13 mouse cellular contexts compared by ENCODE assay signal in genomic region chr8:70220236-70220840, GRCm38 (mm10). TPM values are rescaled to one million over a fixed set of nuclear protein-coding genes. Genes with fewer than 3 reads are reported as not detected.
DNase-seq lines count a peak whose midpoint lies in the region; ATAC-seq and TF ChIP-seq lines count a peak whose summit lies in the region.
"Had no signal": no experiment of that assay in that cellular context is flagged by ENCODE, and none has a peak within 500 bp of the region (broad histone marks: within the 10 kb centered on the region; RNA-seq: fewer than 3 reads in every experiment).

No protein-coding gene starts in this region.

- no peaks in the 10 kb centered on the region for H3K4me1 ChIP-seq in heart, embryonic 11.5 days (ENCODE audit: control insufficient read depth, insufficient read depth, low read length)
- peaks cover 21% of the 10 kb centered on the region for H3K4me1 ChIP-seq in heart, postnatal 0 days (ENCODE audit: control insufficient read depth, insufficient read depth)
- H3K4me1 ChIP-seq in liver, embryonic 12.5 days, result peaks cover 15% of the 10 kb centered on the region
- H3K4me1 ChIP-seq: midbrain, embryonic 15.5 days had no signal

- no peak overlapping the region for H3K9ac ChIP-seq in heart, embryonic 11.5 days (ENCODE audit: low read depth, low read length)
- H3K9ac ChIP-seq in heart, postnatal 0 days (replicated peaks; ENCODE audit: low read depth, low read length), result peak overlapping the region; percentile 21; the same call in 1 of the 2 replicates
- H3K9ac ChIP-seq in liver, embryonic 12.5 days, result no peak overlapping the region
- H3K9ac ChIP-seq: lung, embryonic 14.5 days; midbrain, embryonic 15.5 days had no signal

- H3K4me3 ChIP-seq in heart, embryonic 11.5 days (ENCODE audit: low read depth, low read length), result no peak overlapping the region
- no peak overlapping the region for H3K4me3 ChIP-seq in heart, postnatal 0 days (ENCODE audit: low read depth, low read length)
- H3K4me3 ChIP-seq in liver, embryonic 12.5 days, result no peak overlapping the region
- H3K4me3 ChIP-seq: embryonic facial prominence, embryonic 10.5 days; midbrain, embryonic 15.5 days had no signal

- H3K27ac ChIP-seq in heart, embryonic 11.5 days (ENCODE audit: low read depth, low read length), result no peak overlapping the region
- H3K27ac ChIP-seq in heart, postnatal 0 days (ENCODE audit: low read depth), result peak overlapping the region; percentile 83
- H3K27ac ChIP-seq in liver, embryonic 12.5 days, result peak overlapping the region; percentile 28; the same call in 1 of the 2 replicates
- H3K27ac ChIP-seq: embryonic facial prominence, embryonic 10.5 days; midbrain, embryonic 15.5 days had no signal

- peaks cover 11% of the 10 kb centered on the region for H3K36me3 ChIP-seq in heart, embryonic 11.5 days (ENCODE audit: control insufficient read depth, insufficient read depth, low read length)
- peaks cover 31% of the 10 kb centered on the region for H3K36me3 ChIP-seq in heart, postnatal 0 days (replicated peaks; ENCODE audit: control insufficient read depth, insufficient read depth, low read length)
- peaks cover 41% of the 10 kb centered on the region for H3K36me3 ChIP-seq in liver, embryonic 12.5 days

- TF ChIP-seq CTCF in heart, postnatal 0 days (IDR thresholded peaks at IDR 0.05; ENCODE audit: low read depth), result no peak

- H3K4me2 ChIP-seq in heart, embryonic 11.5 days, result no peak overlapping the region
- no peak overlapping the region for H3K4me2 ChIP-seq in heart, postnatal 0 days (ENCODE audit: low read depth, low read length)
- no peak overlapping the region for H3K4me2 ChIP-seq in liver, embryonic 12.5 days
- H3K4me2 ChIP-seq: lung, embryonic 14.5 days; midbrain, embryonic 15.5 days had no signal

- DNase-seq in heart, adult 18-20 months, result peak; percentile 61 to 68
- DNase-seq in adrenal gland, postnatal 25 days, result peak; percentile 69
- peak; percentile 47 for DNase-seq in heart, postnatal 0 days (ENCODE audit: low spot score)
- no peak for DNase-seq in urinary bladder, postnatal 10 days (ENCODE audit: low spot score)
- DNase-seq in right cerebral cortex, postnatal 25 days, result no peak
- DNase-seq in spleen, postnatal 14 days (ENCODE audit: low spot score in 2 of 2), result no peak
- DNase-seq: lung, embryonic 14.5 days had no signal

- no peak for TF ChIP-seq EP300 in heart, postnatal 0 days (IDR thresholded peaks at IDR 0.05; ENCODE audit: low read depth)

- no peaks in the 10 kb centered on the region; the same call in none of the 2 replicates for H3K27me3 ChIP-seq in heart, embryonic 11.5 days (ENCODE audit: control insufficient read depth, insufficient read depth, low read length)
- H3K27me3 ChIP-seq in heart, postnatal 0 days (ENCODE audit: control insufficient read depth, insufficient read depth, low read length), result no peaks in the 10 kb centered on the region
- H3K27me3 ChIP-seq in liver, embryonic 12.5 days (replicated peaks), result no peaks in the 10 kb centered on the region
- H3K27me3 ChIP-seq: CH12.LX; midbrain, embryonic 15.5 days had no signal

- no peak; the same call in 1 of the 2 replicates for ATAC-seq in heart, embryonic 11.5 days (replicated peaks; ENCODE audit: insufficient number of reproducible peaks, low FRiP score, low TSS enrichment)
- ATAC-seq in heart, postnatal 0 days (ENCODE audit: insufficient read depth, low read depth), result peak; percentile 45
- ATAC-seq in liver, embryonic 12.5 days, result no peak
- ATAC-seq: forebrain, embryonic 14.5 days had no signal

- no peaks in the 10 kb centered on the region for H3K9me3 ChIP-seq in heart, embryonic 11.5 days (replicated peaks; ENCODE audit: control insufficient read depth, low read length)
- no peaks in the 10 kb centered on the region for H3K9me3 ChIP-seq in heart, postnatal 0 days (replicated peaks; ENCODE audit: control insufficient read depth, low read length)
- no peaks in the 10 kb centered on the region for H3K9me3 ChIP-seq in liver, embryonic 12.5 days (replicated peaks)
- H3K9me3 ChIP-seq: embryonic facial prominence, embryonic 10.5 days; midbrain, embryonic 15.5 days had no signal

- 69% methylated on average over 8 of the region's 8 CpGs for WGBS in heart, embryonic 11.5 days (ENCODE audit: insufficient replicate concordance)
- WGBS in heart, postnatal 0 days, result 54% methylated on average over 8 of the region's 8 CpGs
- whole genome bisulfite sequencing in liver, embryonic 12.5 days (ENCODE audit: insufficient replicate concordance), result 71% methylated on average over 8 of the region's 8 CpGs

RNA-seq across cellular contexts. Expression of gene Slc25a42, which starts 8.2 kb away (rescaled TPM):
- 10 to 100 TPM; 53.5 to 54.8 TPM for total RNA-seq in heart, adult 18-20 months (2021)
- polyA plus RNA-seq in heart, embryonic 11.5 days (2014; fragmentation: Nextera tagmentation; extraction: Ambion mirVana), result 4.8 and 5.2 TPM in 2 replicates
- total RNA-seq in adrenal gland, postnatal 25 days (2021), result 57.7 and 65.6 TPM in 2 replicates
- total RNA-seq in heart, postnatal 0 days (2014; rRNA removed; ENCODE audit: low replicate concordance), result 20.6 and 29.1 TPM in 2 replicates
- 16.5 and 19.1 TPM in 2 replicates for polyA plus RNA-seq in heart, postnatal 0 days (2015; fragmentation: Nextera tagmentation; extraction: Ambion mirVana)
- 6.6 and 8.5 TPM in 2 replicates for polyA plus RNA-seq in liver, embryonic 12.5 days (2016; fragmentation: Nextera tagmentation; extraction: Ambion mirVana)

RNA-seq across cellular contexts. Expression of gene Sugp2, which starts 13.7 kb away (rescaled TPM):
- 10 to 100 TPM; 37.3 to 39.1 TPM for total RNA-seq in heart, adult 18-20 months (2021)
- 23.0 and 26.2 TPM in 2 replicates for polyA plus RNA-seq in heart, embryonic 11.5 days (2014; fragmentation: Nextera tagmentation; extraction: Ambion mirVana)
- 45.2 and 50.7 TPM in 2 replicates for total RNA-seq in adrenal gland, postnatal 25 days (2021)
- total RNA-seq in heart, postnatal 0 days (2014; rRNA removed; ENCODE audit: low replicate concordance), result 32.0 and 48.7 TPM in 2 replicates
- 14.5 and 15.5 TPM in 2 replicates for polyA plus RNA-seq in heart, postnatal 0 days (2015; fragmentation: Nextera tagmentation; extraction: Ambion mirVana)
- polyA plus RNA-seq in liver, embryonic 12.5 days (2016; fragmentation: Nextera tagmentation; extraction: Ambion mirVana), result 24.4 and 24.7 TPM in 2 replicates

RNA-seq across cellular contexts. Expression of gene Armc6, which starts 13.9 kb away (rescaled TPM):
- 1 to 10 TPM; 6.8 to 7.8 TPM for total RNA-seq in heart, adult 18-20 months (2021)
- 17.6 and 17.8 TPM in 2 replicates for polyA plus RNA-seq in heart, embryonic 11.5 days (2014; fragmentation: Nextera tagmentation; extraction: Ambion mirVana)
- total RNA-seq in adrenal gland, postnatal 25 days (2021), result 11.3 and 20.8 TPM in 2 replicates
- total RNA-seq in heart, postnatal 0 days (2014; rRNA removed; ENCODE audit: low replicate concordance), result 20.1 and 26.5 TPM in 2 replicates
- polyA plus RNA-seq in heart, postnatal 0 days (2015; fragmentation: Nextera tagmentation; extraction: Ambion mirVana), result 11.9 and 13.1 TPM in 2 replicates
- 23.9 and 24.8 TPM in 2 replicates for polyA plus RNA-seq in liver, embryonic 12.5 days (2016; fragmentation: Nextera tagmentation; extraction: Ambion mirVana)

RNA-seq across cellular contexts. Expression of gene Tmem161a, which starts 48.2 kb away (rescaled TPM):
- 100 to 1,000 TPM in 1 of 2 experiments, 10 to 100 TPM in 1; 90.1 to 101 TPM for total RNA-seq in heart, adult 18-20 months (2021)
- polyA plus RNA-seq in heart, embryonic 11.5 days (2014; fragmentation: Nextera tagmentation; extraction: Ambion mirVana), result 64.9 and 67.7 TPM in 2 replicates
- 55.6 and 76.6 TPM in 2 replicates for total RNA-seq in adrenal gland, postnatal 25 days (2021)
- total RNA-seq in heart, postnatal 0 days (2014; rRNA removed; ENCODE audit: low replicate concordance), result 155 and 174 TPM in 2 replicates
- polyA plus RNA-seq in heart, postnatal 0 days (2015; fragmentation: Nextera tagmentation; extraction: Ambion mirVana), result 120 and 132 TPM in 2 replicates
- polyA plus RNA-seq in liver, embryonic 12.5 days (2016; fragmentation: Nextera tagmentation; extraction: Ambion mirVana), result 37.7 and 39.4 TPM in 2 replicates

Comparison
In these comparisons a context has a peak if more than half of its experiments do, and no peak if none do; other contexts are left out.
1. DNase-seq: peak in heart, adult 18-20 months (2 of 2), adrenal gland, postnatal 25 days (single experiment) and heart, postnatal 0 days (single experiment); none in urinary bladder, postnatal 10 days (single experiment), right cerebral cortex, postnatal 25 days (single experiment) and spleen, postnatal 14 days (0 of 2).